Mouse (Mus musculus): ENCODE results near the gene Ampd2.

The Ampd2 gene

DNA sequence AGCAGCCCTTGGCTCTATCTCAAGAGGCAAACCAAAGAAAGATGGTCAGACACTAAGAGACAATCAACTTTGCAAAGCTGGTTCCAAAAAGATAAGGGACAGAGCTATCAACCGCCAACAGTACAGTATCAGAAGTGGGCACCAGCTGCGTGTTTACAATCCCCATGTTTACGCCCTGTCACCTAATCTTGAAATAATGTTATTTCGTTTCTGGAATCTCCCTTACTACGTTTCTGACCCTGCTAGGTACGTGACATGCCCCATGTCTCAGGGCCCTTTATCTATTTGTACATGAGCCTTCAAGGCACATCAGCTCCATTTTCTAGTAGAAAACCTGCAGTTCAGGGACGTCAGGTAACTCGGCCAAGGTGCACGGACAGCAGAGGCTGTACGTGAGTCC, 10.3 kb upstream of the Ampd2 start:
- in situ Hi-C loops (cut with MboI; ENCODE audit: unreplicated experiment in 2 of 2) = no loop called here

DNA sequence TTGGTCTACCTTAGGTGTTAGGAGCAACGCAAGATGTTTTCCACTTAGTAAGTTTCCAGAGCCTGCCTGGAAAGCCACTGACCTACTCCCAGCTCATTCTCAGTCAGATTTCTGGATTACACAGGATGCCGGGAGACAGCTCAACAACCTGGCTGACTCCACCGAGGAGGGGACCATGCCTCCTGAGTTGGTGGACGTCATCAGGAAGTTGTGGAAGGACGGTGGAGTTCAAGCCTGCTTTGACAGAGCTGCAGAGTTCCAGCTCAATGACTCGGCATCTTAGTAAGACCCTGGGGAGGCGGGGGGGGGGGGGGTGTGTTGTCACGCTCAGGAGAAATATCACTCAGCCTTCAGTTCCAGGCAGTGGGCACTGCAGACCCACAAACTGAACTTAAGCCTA, 9.8 kb upstream of the Ampd2 start:
- in situ Hi-C loops (cut with MboI; ENCODE audit: unreplicated experiment in 2 of 2) = no loop called here

DNA sequence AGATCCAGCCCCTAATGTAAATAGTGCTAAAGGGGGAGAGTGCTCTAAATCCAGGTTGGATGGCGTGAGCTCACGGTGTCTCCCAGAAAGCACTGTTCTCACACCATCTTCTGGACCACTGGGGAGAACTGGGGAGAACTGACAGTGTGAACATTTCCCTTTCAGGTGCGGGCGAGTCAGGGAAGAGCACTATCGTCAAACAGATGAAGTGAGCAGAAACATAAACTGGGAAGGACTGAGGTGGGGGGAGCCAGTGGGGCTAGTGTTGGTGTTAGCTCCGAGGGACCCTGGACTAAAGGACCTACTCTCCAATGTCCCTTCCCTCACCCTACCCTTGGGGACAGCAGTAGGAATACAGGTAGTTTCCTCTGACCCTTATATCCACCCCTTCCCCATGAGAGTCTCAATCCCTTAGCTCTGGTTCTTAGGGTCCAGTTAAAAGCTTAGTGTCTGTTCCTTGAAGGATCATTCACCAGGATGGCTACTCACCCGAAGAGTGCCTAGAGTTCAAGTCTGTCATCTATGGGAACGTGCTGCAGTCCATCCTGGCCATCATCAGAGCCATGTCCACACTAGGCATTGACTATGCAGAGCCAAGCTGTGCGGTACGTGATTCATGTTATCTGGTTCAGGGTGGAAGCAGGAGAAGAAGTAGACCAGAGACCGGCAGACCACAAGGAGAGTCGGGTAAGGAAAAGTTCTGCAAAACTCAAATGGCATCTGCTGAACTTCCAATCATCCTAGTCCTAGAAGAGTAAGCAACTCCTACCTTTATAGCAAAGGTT, 8.7 kb upstream of the Ampd2 start:
- in situ Hi-C loops (cut with MboI; ENCODE audit: unreplicated experiment in 2 of 2) = no loop called here

DNA sequence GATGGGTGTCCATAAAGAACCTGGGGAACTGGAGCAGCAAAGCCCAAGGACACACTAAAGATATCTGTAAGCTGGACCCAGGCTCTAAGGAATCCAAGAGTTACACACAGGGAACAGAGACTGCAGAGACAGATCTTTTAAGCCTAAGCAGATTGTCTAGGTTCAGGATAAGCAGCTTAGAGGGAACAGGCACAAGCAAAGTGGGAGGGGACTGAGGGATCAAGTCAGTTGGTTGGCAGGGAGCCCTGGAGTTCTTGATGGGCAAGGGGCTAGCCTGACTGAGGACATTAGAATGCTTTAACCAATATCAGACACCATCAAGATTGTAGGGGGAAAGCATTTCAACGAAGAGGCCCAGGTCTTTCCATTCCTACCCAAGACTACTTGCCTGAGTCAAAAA, 7.7 kb upstream of the Ampd2 start:
- in situ Hi-C loops (cut with MboI; ENCODE audit: unreplicated experiment in 2 of 2) = no loop called here

DNA sequence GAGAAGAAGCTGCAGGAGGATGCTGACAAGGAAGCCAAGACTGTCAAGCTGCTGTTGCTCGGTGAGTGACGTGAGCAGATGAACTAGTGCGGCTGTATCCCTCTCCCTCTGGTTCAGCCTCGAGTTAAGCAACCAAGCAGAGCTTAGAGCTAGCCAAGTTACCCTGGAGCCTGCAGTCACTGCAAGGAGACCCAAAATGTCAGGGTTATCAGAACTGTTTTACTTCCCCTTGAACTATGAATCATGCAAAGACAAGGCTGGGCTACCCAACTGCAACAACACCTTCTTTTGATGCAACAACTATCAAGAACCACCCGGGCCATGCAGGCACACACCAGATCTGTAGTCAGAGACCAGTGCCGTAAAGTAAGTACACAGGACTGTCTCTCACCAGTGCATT, 6.9 kb upstream of the Ampd2 start:
- in situ Hi-C loops (cut with MboI; ENCODE audit: unreplicated experiment in 2 of 2) = no loop called here

DNA sequence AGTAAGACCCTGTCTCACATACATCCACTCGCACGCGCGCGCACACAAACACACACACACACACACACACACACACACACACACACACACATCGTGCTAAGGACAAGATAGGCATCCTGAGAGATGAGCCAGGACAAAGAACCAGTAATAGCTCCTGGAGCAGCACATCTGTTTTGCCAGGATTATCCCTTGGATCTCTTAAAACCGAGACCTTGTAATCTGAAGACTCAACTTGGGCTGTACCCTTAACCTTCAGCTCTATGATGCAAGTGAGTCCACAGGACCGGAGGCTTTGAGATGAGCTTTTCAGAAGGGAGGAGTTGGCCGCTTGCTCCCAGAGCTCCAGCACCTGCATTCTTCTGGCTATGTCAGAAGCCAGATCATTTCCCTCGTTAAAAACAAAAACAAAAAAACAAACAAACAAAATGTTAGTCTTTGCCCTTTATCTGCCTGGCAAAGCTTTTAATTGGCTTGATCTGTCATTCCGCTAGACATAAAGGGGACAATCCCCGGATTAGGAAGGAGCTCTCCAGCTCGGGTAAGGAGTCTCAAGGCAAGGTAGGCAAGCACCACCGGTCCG, 6.2 kb upstream of the Ampd2 start, which contains the start of gene Gnat2:
Gene Gnat2, plus strand, starts transcription at position 254 of the 580 bp plus-strand sequence.
- in situ Hi-C loops (cut with MboI; ENCODE audit: unreplicated experiment in 2 of 2) = no loop called here

DNA sequence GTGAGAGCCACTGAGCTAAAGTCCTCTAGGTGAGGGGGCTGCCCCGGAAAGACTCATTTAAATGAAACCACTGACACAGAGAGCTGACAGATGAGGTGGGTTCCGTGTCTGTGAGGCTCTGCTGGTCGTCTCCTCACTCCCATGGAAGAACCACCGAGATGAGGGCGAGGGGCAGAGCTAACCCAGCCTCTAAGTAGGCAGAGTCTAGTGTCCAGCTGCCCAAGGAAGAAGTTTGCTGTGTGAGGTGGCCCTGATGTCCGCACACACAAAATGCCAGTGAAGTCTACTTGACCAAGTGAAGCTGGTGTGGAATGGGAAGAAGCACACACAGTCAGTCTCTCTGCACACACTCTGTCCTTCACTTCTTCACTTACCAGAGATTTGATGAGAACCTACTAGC, 5.6 kb upstream of the Ampd2 start:
- in situ Hi-C loops (cut with MboI; ENCODE audit: unreplicated experiment in 2 of 2) = no loop called here

DNA sequence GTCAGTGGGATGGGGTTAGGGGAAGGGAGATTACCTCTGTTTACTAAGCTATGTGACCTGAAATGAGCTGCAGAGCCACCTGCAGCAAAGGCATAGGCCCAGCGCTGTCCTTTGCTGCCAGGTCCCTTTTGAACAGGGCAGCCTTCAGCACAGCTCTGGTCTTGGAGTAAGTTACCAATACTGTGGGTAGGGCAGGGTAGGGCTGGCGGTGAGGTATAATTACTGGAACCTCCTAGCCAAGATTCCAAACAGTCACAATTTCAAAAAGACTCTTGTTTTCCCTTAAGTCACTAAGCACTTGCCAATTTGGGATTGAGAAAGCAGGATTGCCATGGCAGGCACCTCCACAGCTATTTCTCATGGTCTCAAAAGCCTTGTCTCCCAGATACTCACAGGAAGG, 4.1 kb upstream of the Ampd2 start:
- in situ Hi-C loops (cut with MboI; ENCODE audit: unreplicated experiment in 2 of 2) = no loop called here

DNA sequence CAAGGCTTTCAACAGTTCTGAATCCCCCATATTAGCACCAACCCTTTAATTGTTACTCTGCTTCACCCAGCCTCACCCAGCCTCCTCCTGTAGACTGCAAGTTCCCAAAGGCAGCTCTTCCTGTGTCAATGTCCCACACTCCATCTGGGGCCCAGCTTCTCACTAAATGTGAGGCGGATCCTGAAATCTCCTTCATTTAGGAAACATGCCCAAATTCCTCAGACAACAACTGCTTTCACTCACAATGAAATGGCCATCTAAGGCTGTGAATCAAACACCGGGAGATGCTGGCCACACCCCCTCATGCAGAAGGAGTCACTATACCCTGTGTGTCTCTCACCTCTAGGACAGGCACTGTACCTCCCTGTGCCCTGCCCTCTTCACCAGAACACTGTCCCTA, 3.5 kb upstream of the Ampd2 start:
- in situ Hi-C loops (cut with MboI; ENCODE audit: unreplicated experiment in 2 of 2) = no loop called here

DNA sequence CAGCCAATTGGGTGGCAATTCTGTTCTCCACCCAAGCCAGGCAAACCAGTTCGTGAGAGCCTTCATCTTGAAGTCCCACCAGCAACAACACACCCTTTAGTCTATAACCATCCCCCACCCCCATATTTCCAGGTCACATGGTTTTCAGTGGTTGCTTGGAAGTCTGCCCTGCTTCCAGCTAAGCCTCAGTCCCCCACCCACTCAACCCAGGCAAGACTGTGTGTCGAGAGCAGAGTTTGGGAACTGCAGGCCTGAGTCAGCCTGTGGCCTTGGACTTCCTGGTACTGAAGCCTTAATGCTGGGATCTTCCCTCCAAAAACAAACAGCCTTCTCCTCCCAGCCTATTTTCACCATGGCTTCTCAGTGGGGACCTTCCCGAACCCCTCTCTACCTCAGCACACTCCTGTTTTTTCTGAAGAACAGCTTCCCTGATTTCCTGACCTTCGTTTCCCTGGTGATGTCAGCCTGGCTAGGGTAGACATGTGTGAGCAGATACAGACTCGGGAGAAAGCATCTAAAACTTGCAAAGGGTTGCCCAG, 2.5 kb upstream of the Ampd2 start:
- in situ Hi-C loops (cut with MboI; ENCODE audit: unreplicated experiment in 2 of 2) = no loop called here

DNA sequence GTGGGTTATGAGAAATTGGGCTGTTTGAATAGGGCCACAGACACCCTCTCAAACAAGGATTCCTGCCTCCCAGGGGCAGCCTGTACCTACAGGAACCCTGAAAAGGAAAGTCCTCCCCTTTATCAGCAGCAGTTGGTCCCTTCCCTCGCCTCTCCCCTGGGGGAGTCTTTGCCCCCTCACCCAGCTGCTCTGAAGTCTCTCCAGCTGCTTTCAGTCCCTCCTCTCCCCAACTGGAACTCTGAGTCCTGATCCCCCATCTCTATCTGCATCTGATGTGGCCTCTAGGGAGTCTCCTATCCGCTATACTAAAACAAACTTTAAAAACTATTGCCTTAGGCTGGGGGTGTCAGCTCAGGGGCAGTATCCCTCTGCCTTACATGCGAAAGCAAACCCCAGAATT, 878 bp upstream of the Ampd2 start:
- in situ Hi-C loops (cut with MboI; ENCODE audit: unreplicated experiment in 2 of 2) = no loop called here

DNA sequence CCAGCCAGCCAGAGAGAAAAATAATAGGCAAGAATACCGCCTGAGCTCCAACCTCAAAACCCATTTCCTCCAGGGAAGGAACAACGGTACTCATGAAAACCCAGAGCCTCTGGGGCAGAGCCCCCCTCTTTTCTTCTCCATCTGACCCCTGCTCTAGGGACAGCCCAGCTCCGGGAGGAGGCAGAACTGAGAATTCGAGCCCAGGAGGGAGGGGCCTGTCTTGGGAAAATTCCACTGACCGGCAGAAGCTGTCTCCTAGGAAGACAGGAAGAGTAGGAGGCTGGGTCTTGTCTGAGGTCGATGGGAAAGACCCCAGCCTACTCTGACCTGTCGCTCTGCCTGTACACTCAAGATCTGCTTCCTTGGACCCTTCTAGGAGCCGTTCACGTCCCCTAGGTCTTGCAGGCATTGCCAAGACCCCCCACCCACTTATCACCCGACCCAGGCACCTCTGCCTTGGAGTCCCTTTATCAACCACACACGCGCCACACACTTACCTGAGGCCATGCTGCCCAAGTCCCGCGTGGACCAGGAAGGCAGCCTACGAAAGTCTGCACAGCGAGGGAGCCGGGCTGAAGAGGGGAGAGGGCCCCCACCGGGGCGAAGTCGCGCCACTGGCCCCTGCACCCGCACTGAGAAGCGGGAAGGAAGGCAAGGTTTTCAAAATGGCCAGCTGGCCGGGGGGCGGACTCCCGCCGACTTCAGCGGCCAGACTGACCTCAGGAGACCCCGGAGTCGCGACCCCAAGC, 556 bp downstream of the Ampd2 start:
- in situ Hi-C loops (cut with MboI; ENCODE audit: unreplicated experiment in 2 of 2) = no loop called here

DNA sequence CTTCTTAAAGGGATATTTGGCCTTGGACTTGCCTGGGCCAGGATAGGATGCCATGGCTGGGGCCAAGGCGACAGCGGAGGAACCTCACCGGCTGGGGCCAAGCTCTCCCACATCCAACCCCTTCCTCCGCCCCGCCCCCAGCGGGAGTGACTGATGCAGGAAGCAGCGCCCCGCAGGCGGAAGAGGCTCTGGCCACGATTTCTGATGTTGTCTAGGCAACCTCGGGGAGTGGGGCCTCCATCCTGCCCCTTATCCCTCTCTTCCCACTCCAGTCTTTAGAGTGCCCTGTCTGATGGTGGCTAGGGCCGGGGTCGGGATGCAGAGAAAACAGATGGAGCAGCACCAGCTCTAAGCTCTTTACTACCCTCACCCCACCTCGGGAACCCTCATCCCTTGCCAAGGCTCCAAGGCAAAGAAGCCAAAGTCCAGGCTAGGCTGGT, 1.1 kb downstream of the Ampd2 start:
- in situ Hi-C loops (cut with MboI; ENCODE audit: unreplicated experiment in 2 of 2) = no loop called here

DNA sequence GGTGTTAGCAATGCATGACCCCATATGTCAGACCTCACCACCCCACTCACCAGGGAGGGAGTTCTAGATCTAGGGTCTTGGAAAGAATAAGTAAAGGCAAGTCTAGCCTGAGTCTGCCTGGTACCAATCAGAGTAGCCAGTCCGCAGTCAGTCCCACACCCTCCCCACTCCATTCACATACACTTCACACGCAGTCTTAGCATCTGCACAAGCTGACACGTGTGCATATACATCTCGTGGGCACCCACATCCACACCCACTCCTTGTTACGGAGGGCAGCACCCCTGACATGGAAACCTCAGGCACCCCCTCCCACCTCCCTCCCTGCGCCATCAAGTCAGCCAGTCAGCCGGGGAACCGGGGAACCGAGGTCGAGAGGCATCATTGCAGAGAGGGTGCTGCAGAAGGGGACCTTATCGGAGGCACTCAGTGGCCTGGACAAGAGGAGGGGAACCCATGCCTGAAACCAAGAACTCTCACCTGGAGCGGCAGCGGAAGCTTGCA, 1.6 kb downstream of the Ampd2 start:
- in situ Hi-C loops (cut with MboI; ENCODE audit: unreplicated experiment in 2 of 2) = no loop called here

DNA sequence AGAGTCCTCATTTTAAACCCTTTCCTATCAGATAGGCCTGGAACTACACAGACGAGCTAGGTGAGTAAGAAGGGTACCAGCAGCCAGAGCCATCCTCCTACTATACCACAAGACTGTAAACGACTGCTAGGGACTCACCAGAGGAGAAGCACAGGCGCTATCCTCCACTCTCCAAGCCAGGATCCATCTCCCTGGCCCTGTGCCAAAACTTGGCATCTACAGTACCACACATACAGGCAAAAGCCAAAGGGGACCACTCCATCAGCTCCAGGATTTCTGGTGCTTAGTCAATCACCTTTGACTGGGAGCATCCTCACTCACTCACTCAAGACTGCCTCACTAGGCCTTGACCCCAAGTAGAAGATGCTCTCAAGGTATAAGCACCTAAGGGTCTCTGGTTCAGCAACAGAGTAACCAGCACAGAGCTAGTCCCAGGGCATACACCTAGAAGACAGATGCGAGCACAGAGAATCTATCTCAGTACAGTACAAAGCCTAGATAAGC, 2.5 kb downstream of the Ampd2 start:
- in situ Hi-C loops (cut with MboI; ENCODE audit: unreplicated experiment in 2 of 2) = no loop called here

DNA sequence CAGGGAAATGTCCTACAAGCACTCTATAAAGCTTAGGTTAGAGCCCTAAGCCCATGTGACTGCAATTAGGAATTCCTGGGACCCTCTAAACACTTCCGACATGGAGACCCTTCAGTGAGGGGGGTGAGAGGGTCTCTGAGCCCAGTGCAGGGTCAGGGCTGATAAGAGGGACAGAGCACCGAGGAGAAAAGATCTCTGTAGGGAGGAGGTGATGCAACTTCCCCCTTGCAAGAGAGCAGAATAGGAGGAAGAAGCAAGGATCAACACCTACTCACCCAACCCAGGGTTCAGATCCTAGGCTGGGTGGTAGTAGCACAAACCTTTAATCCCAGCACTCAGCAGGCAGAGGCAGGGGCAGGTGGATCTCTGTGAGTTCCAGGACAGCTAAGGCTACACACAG, 3.3 kb downstream of the Ampd2 start:
- in situ Hi-C loops (cut with MboI; ENCODE audit: unreplicated experiment in 2 of 2) = no loop called here

DNA sequence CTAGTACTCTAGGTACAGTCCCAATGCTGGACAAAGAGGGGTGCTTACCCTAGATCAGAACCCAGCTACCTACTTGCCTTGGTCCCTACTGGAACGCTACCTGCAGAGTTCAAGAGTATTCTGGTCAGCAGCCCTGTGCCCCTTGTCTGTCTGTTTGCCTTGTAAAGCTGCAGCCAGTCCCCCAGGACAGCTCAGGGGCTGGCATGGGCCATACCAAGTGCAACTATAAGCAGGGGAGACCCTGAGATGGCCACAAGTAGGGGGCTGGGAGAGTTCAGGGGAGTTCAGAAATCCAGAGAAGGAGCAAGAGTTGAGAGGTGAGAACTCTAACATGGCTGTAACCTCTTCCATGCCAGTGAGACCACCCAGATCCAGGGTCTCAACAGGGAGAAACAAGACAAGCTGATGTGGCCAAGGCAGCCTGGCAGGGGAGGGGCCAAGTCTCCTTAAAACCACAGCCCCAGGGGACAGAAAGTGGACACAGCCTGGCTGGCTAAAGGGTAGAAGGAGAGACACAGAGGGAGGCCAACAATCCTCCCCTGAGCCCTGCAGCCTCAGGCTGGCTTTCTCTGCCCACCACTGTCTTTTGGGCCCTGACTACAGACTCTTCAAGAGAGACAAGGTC, 4.1 kb downstream of the Ampd2 start:
- in situ Hi-C loops (cut with MboI; ENCODE audit: unreplicated experiment in 2 of 2) = no loop called here

DNA sequence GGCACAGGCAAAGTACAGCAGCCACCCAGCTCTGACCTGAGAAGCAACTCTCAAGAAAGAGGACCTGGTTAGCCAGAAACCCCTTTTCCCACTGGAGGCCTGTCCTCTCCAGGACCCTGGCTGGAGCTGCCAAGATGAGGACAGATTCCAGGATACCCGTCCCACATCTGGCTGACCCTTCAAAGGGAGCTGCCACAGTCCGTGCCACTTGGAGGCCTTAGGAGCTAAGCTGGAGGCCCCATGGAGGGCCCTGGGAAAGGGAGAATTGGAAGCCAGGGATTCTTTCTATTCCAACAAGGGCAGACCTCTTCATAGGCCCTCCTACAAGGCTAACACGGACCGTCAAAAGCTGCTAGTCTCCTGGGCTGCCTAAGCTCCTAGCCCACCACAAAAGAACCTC, 4.8 kb downstream of the Ampd2 start:
- in situ Hi-C loops (cut with MboI; ENCODE audit: unreplicated experiment in 2 of 2) = no loop called here

DNA sequence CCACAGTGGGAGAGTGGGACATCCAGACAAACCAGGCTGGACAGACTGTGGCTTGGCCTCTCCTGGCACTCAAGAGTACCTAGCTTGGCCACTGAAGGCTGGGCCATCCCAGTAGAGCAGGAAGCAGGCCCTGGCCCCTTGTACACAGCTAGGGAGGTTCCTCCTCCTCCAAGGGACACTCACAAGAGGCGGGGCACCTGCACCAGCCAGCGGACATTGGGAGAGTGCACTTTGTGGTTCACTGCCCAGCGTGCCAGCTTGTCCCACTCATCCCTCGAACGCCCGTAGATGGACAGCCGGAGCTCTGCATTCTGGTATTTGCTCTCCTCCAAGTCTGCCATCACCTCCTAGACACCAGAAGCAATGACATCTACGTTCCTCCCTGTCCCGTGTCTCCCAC, 9.6 kb downstream of the Ampd2 start:
- in situ Hi-C loops (cut with MboI; ENCODE audit: unreplicated experiment in 2 of 2) = no loop called here

DNA sequence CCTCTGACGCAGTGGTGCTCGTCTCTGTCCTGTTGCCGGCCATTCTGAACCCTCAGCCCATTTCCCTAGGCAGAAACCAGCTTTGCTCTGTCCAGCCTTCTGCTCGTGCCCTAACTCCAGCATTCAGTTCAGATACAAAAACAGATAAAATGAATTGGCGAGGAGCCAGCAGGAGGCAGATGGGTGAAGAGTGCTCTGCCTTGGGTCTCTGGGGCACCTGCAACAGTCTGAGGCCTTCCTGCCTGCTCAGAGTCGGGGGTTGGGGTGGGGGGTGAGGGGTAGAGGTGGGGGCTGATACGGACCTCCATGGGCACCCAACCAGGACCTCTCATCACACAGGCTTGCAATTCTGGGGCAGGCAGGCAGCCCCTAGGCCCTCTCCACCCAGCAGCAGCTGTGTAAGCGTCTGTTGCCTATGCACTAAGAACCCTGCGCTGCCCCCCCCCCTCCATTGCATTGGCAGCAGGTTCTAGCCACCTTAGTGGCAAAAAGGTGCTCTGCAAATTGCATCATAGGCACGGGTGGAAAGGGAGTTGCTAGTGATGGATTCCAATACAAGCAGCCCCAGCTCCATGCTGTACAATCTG, 13.4 kb downstream of the Ampd2 start:
- in situ Hi-C loops (cut with MboI; ENCODE audit: unreplicated experiment in 2 of 2) = loop anchor here in 1 of 2 experiments (25.0 kb wide), 1 partner anchor 461 kb away; no protein-coding TSS in a partner anchor

All from v-Abl transformed pro-B cells (cell line).